Mouse (Mus musculus) thymus, postnatal 0 days (tissue): ENCODE measurements around the gene Lrrc45. TPM values are rescaled to one million over a fixed set of nuclear protein-coding genes. Genes with fewer than 3 reads are reported as not detected.
"Not testable (repeated sequence)": the region's sequence is repeated elsewhere in the genome, so short reads cannot be mapped to it uniquely, and the experiment has no call there.

Experiments used
- DNase-seq: peaks from one replicate; pipeline ENCODE4 v3.0.0-alpha.2; 2015; ENCODE audit warnings: low spot score
- polyA plus RNA-seq: library from polyadenylated mRNA; unstranded; fragments of >200 nt; fragmentation: Nextera tagmentation; extraction: Ambion mirVana; gene quantifications from 2 replicates; pipeline ENCODE4 v1.2.1, GENCODE M21; 2015

The Lrrc45 gene
- polyA plus RNA-seq, 1 experiment from 2014 or later: 32.6 TPM

GRCm38 (mm10) chr11:120726243-120727168 lies 12.8 kb downstream of the Lrrc45 start:
- DNase-seq: no peak

- DNase-seq: peak; percentile 21
Measured at GRCm38 (mm10) chr11:120727169-120727527, 13.4 kb downstream of the Lrrc45 start, which contains the start of gene Dcxr. Gene Dcxr (minus strand): TSS chr11:120727281.

- no peak for DNase-seq
Measured at GRCm38 (mm10) chr11:120727564-120727963, 13.8 kb downstream of the Lrrc45 start.

- DNase-seq: no peak
Measured at GRCm38 (mm10) chr11:120728530-120729240, 15.0 kb downstream of the Lrrc45 start.

- peak; percentile 24 for DNase-seq
Measured at GRCm38 (mm10) chr11:120729432-120730050, 15.8 kb downstream of the Lrrc45 start.

GRCm38 (mm10) chr11:120730331-120730870 lies 16.7 kb downstream of the Lrrc45 start:
- no peak for DNase-seq

- DNase-seq: no peak
Measured at GRCm38 (mm10) chr11:120731395-120731794, 17.7 kb downstream of the Lrrc45 start.

- DNase-seq: no peak
Measured at GRCm38 (mm10) chr11:120731858-120732680, 18.3 kb downstream of the Lrrc45 start, which contains the start of gene Cbr2. Gene Cbr2 (minus strand): TSS chr11:120732114.

GRCm38 (mm10) chr11:120733521-120733920 lies 19.8 kb downstream of the Lrrc45 start:
- no peak for DNase-seq

GRCm38 (mm10) chr11:120736424-120736823 lies 22.7 kb downstream of the Lrrc45 start:
- DNase-seq: no peak

- DNase-seq: no peak
Measured at GRCm38 (mm10) chr11:120740981-120741380, 27.3 kb downstream of the Lrrc45 start.

GRCm38 (mm10) chr11:120744121-120744701 lies 30.5 kb downstream of the Lrrc45 start:
- DNase-seq: no peak

- DNase-seq: no peak
Measured at GRCm38 (mm10) chr11:120747974-120748373, 34.2 kb downstream of the Lrrc45 start.

- DNase-seq: peak; percentile 51
Measured at GRCm38 (mm10) chr11:120749430-120749829, 35.7 kb downstream of the Lrrc45 start.

- no peak for DNase-seq
Measured at GRCm38 (mm10) chr11:120751606-120752005, 37.9 kb downstream of the Lrrc45 start.

- DNase-seq: no peak
Measured at GRCm38 (mm10) chr11:120760236-120760635, 46.5 kb downstream of the Lrrc45 start.

- no peak for DNase-seq
Measured at GRCm38 (mm10) chr11:120761811-120762671, 48.3 kb downstream of the Lrrc45 start.

GRCm38 (mm10) chr11:120762672-120763041 lies 48.9 kb downstream of the Lrrc45 start, which contains the start of gene Hmga1b:
Gene Hmga1b (plus strand): TSS chr11:120762794.
- not testable (repeated sequence) for DNase-seq
